Mouse (Mus musculus) cerebellum, postnatal 4 days (tissue): ENCODE results near the gene Gm29644.
"Not testable (repeated sequence)": the region's sequence is repeated elsewhere in the genome, so short reads cannot be mapped to it uniquely, and the experiment has no call there.

Source experiments
- DNase-seq, 2 experiments: peaks; one replicate each; pipeline ENCODE4 v3.0.0; 2022; ENCODE audit warnings: low spot score in 2 of 2, mixed read lengths in 1 of 2

The Gm29644 gene

GRCm38 (mm10) chrY:70303187-70303586, at the start of gene Gm29644, which contains the start of gene Gm29423:
TSS of gene Gm29644 (minus strand) at chrY:70303343.
TSS of gene Gm29423 (minus strand) at chrY:70303287.
- DNase-seq, result not testable (repeated sequence)

- DNase-seq, result not testable (repeated sequence)
Measured at GRCm38 (mm10) chrY:70273542-70273941, 29.6 kb downstream of the Gm29644 start, which contains the start of gene Gm21118. TSS of gene Gm21118 (minus strand) at chrY:70273642.
